Mouse (Mus musculus) spleen, embryonic (tissue): ENCODE measurements around the gene BC030500.

ENCODE experiments used
- CTCF ChIA-PET: fragments of 350-600 bp; sonication (Branson Sonifier 250); formaldehyde crosslinking; loops from one replicate; lab custom pipeline; 2022; lab: Charles Lee

Gene BC030500

GRCm38 (mm10) chr8:58911677-58912076 is at the start of gene BC030500:
BC030500 (plus strand) TSS chr8:58911755.
- CTCF ChIA-PET = no interaction called here

DNA sequence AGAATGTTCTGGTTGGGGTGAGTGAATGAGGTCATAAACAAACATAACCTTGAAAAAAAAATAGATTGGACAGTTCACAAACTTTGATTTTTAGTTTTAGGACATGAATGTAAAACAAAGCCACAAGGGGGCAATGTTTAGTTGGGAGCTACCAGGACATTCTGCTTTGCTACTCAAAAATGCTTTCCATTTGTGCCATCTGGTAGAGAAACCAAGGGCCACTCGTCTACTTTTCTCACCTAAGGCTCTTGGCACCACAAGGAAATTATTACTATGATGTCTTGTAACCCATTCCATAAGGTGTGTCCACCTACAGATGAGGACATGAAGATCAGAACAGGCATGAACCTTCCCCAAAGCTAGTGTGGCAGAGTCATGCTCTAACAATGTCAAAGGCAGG is 25.1 kb upstream of the BC030500 start:
- CTCF ChIA-PET = interaction anchor here (0.6 kb wide), 1 partner anchor 209 kb away, joined by 7 read pairs; no protein-coding TSS in a partner anchor

DNA sequence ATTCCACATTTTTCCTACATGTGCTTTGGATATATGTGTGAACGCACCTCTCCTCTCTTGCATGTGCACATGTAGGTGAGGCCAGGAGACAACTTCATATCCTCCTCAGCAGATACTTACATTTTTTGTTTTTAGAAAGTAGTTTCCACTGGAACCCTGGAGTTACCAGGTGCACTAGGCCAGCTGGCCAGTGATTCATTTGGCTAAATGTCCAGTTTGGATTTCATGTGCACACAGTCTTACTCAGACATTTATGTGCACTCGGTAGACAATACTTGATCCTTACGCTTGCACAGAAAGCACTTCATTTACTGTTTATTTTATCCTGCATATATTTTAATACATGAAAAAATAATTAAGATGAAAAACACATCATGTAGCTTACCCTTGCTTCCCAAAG is 21.0 kb upstream of the BC030500 start:
- CTCF ChIA-PET = no interaction called here

DNA sequence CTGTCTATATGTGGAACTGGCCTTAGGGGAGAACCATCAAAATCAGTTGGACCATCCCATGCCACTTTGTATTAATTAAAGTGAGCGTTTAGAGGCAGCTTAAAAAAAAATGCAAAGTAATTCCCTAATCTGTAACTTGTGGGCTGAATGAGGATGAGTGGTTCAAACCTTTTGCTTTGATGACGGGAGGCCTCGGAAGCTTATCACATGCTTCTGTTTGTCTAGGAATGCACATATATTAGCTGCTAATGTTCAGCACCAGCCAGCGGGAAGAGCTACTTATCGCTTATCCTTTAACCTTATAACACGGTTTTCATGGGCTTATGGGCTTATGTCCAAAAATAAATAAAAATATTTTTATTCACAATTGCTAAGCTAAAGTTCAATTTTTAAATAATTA is 15.6 kb upstream of the BC030500 start:
- CTCF ChIA-PET = no interaction called here

DNA sequence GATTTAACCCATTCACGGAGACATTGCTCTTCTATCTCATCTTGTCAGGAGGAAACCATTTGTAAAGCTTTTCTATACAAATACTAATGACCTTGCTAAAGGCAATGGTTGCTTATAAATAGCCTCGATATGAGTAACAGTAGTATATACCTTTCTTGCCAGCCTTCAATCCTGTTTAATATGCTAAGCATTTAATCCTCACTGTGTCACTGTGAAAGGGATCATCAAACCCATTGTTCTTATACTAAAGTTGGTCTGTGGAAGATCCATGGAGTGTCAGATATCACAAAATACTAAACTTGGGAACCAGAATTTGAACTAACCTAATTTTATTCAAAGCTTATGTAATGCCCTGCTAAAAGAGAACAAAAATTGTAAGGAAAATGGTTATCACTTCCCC is 7.1 kb upstream of the BC030500 start:
- CTCF ChIA-PET = no interaction called here

GRCm38 (mm10) chr8:58912196-58912839 is 763 bp downstream of the BC030500 start, which contains the start of gene Galntl6:
Galntl6 (minus strand) TSS chr8:58912640.
- CTCF ChIA-PET = no interaction called here

DNA sequence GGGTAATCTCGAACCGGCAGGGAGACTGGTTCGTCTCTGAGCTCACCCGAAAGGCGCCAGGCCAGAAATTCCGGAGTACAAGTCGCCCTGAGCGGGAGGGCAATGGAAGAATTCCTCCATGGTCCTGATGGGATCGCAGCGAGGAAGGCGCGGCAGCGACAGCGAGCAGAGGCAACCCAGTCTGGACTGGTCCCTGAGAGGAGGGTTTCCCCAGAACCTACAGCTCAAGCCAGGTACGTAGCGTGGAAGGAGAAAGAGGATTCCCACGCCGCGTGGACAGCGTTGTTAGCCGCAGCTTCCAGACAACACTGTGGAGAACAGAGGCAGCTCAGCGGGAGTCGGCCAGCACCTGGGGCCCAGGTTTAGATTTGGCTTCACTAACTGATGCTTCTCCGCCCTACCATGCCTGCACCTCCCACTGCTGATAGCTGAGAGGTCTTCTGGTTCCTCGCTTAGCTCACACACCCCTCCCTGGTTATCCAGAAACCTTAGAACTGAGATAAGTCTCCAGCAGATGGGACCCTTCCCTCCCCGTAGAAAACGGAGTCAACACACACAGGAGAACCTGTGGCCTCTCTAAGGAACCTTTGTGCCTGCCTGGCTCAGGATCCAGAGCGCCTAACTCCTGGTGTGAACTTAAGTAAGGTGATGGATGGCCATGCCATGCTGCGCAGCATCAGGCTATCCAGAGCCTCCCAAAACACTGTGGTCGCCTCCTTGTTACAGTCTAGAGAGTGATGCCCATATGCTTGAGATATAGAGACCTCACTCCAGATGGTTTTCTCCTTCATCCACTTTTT is 1.5 kb downstream of the BC030500 start:
- CTCF ChIA-PET = no interaction called here

- CTCF ChIA-PET = no interaction called here
These were observed 2.0 kb downstream of the BC030500 start for GRCm38 (mm10) chr8:58913640-58913968.

- CTCF ChIA-PET = no interaction called here
These were observed 3.6 kb downstream of the BC030500 start for GRCm38 (mm10) chr8:58915142-58915541.

DNA sequence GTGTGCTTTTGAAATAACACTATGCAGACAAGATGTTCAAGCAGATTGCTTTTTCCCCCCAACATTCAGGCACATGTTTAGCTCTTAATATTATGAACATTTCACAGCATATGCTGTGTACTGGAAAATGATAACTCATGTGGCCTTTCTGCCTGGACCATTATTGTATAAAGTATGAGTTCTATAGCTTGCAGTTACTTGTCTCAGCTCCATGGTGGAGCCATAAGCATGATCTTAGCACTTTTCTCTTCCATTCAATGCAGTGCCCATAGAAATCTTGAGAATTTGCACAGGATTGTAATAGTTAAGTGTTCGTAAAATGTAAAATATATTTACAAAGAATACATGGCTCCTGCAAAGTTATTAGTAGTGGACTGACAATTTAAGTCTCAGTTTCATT is 19.5 kb downstream of the BC030500 start:
- CTCF ChIA-PET = no interaction called here

DNA sequence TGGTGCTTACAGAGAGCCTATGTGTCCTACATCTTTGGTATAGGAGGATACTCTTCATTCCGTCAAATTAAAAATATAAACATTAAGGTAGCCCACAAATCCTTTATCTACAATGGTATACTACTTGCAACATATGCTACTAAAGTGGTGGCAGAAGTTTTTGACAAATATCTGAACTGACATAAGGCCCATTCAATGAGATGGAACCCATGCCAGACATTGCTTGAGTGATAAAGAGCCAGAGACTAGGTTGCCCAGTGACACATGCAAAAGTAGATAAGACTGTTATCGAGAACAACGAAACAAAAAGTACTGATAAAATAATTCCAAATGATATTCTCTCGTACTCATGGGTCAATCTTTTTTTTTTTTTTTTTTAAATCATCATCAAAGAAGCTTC is 32.2 kb downstream of the BC030500 start:
- CTCF ChIA-PET = no interaction called here

DNA sequence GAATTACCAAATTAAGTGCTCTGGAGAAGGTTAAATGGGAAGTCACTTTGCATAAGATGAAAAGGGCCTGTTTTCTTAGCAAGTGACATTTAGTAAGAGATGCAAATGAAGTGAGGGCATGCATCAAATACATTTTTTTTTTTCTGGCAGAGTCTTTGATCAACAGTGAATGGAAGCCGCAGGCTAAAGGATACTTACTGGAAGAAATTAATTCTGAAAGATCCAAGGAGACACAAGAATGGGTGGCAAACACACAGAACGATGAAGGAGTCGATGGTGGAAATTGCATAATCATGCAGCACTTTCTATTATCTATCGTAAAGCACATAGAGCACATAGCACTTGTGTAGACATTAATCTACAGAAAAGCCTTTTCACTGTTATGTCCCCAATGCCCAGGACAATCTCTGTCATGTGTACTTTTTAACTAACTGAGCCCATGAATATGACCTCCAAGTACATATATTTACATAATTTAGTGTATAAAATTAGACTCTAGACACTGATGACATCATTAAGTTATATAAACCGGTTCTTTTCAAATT is 45.7 kb downstream of the BC030500 start:
- CTCF ChIA-PET = no interaction called here
